Mouse (Mus musculus): ENCODE results near the gene Aamp. TPM values are rescaled to one million over a fixed set of nuclear protein-coding genes. Genes with fewer than 3 reads are reported as not detected.

Aamp gene
- polyA plus RNA-seq, 1 experiment, result 85.7 TPM

DNA sequence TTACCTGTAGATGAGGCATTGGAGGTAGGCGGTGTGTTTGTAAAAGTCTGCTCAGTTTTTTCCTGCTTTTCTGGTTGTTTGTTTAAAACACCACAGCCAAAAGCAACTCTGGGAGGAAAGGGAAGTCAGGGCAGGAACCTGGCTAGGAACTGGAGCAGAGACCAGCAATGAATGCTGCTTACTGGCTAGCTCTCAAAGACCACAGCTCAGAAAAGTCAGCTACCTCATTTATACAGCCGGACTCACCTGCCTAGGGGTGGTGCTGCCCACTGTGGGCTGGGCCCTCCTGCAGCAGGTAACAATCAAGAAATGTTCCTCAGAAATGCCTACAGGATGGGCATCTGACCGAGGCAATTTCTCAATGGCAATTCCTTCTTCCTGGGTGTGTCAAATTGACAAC lies 30.3 kb upstream of the Aamp start:
- no peak overlapping the region for H3K27ac ChIP-seq (ENCODE audit: insufficient read depth, low read length)
- no peak for TF ChIP-seq CTCF (IDR thresholded peaks at IDR 0.05; ENCODE audit: borderline replicate concordance, insufficient read depth, low read length)
- TF ChIP-seq POLR2A (IDR thresholded peaks at IDR 0.05; ENCODE audit: low read depth, low read length), result no peak
- no peak overlapping the region for H3K4me3 ChIP-seq (ENCODE audit: insufficient read depth, low read length)
- no peaks in the 10 kb centered on the region for H3K4me1 ChIP-seq (ENCODE audit: control insufficient read depth, insufficient read depth, low read length)

DNA sequence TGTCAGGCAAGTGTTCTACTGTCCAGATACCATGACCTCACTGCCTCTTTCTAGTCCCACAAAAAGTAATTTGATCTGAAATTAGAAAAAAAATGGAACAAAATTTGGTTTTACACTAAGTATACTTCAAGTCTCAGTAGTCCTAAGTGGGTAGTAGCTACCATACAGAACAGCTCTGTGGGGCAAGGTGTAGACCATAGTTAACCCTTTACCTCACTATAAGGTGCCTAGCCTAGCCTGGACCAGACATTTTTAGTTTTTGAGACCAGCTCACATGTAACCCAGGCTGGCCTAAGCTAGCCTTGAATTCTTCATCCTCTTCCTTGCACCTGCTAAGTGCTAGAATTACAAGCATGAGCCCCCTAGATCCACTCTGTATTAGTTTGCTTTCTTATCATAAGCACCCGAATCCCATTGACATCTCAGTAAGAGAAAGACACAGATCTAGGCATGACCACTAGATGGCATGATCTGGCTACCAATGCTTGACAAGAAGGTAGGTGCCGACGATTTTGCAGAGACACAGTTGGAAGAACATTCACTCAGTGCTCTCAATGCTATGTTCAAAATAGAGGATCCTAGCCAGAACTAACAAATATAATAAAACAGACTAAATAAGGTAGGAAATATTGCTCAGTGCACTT lies 28.6 kb upstream of the Aamp start:
- Histone ChIP-seq H3K4me1 (ENCODE audit: control insufficient read depth, insufficient read depth, low read length) (no peaks in the 10 kb centered on the region), H3K4me3 (ENCODE audit: insufficient read depth, low read length) (no peak overlapping the region), H3K27ac (ENCODE audit: insufficient read depth, low read length) (no peak overlapping the region)
- TF ChIP-seq CTCF (IDR thresholded peaks at IDR 0.05; ENCODE audit: borderline replicate concordance, insufficient read depth, low read length) (peak; percentile 37; the same call in 1 of the 2 replicates), POLR2A (IDR thresholded peaks at IDR 0.05; ENCODE audit: low read depth, low read length) (no peak)

DNA sequence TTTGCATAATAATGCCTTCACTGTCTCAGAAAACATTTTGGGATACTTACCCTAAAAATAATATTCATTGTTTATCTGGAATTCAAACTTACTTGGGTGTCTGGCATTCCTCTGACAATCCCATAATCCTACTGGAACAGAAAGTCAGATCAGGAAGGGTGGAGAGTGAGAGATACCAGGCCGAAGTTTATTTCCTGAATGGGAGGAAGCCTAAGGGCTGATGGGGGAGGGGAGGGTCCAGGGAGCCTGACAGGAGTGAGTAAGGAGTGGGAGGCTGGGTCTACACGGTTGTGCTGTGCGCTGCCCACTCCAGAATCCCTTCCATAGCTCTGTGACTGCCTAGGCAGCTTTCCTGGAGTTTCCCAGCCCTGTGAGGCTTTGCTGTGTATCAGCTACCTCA lies 25.2 kb upstream of the Aamp start:
- Histone ChIP-seq H3K4me1 (ENCODE audit: control insufficient read depth, insufficient read depth, low read length) (peaks cover 3% of the 10 kb centered on the region; the same call in 1 of the 2 replicates), H3K27ac (ENCODE audit: insufficient read depth, low read length) (no peak overlapping the region)

DNA sequence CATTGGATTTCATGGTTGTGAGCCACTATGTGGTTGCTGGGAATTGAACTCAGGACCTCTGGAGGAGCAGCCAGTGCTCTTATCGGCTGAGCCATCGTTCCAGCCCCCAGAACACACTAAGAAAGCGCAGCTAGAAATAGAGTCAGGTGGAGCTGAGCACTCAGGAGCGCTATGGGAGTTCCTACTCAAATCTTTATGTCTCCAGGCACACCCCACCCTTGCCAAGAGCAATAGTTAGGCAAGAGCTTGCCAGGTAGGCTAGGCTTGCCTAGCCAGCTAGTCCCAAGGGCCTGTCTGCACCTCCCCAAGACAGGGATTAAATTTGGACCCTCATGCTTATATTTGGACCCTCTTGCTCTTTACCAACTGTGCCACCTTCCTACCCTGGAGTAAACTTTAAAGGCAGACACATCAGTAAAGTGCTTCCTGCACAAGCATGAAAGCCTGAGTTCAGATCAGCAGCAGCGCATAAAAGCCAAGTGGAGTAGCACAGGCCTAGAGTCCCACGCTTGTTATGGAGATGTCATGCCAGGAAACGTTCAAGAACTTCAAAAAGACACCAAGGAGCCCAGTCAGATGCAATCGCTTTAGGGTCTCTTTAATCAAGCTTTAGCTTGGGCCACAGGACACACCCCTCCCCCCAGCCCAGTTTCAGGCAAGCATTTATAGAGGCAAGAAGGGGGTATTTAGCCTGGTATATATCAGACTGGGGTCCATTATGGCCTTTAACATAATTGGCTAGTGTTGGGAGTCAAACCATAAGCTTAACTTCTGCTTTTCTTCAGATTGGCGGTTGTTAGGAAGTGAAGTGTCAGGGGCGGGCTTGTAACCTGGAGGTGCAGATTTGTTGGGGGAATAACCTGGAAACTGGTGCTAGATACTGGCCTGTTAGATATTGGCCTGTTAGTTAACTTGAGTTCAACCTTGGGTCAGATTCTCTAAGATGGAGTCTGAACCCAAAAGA lies 23.7 kb upstream of the Aamp start:
- Histone ChIP-seq H3K27ac (ENCODE audit: insufficient read depth, low read length) (no peak overlapping the region), H3K4me3 (ENCODE audit: insufficient read depth, low read length) (no peak overlapping the region), H3K4me1 (ENCODE audit: control insufficient read depth, insufficient read depth, low read length) (peaks cover 3% of the 10 kb centered on the region; the same call in 1 of the 2 replicates)
- TF ChIP-seq CTCF (IDR thresholded peaks at IDR 0.05; ENCODE audit: borderline replicate concordance, insufficient read depth, low read length) (no peak), POLR2A (IDR thresholded peaks at IDR 0.05; ENCODE audit: low read depth, low read length) (no peak)

More for the DNA sequence above, 25.2 kb upstream of the Aamp start:
- no peak overlapping the region for H3K4me3 ChIP-seq (ENCODE audit: insufficient read depth, low read length)
- TF ChIP-seq POLR2A (IDR thresholded peaks at IDR 0.05; ENCODE audit: low read depth, low read length) (no peak), CTCF (IDR thresholded peaks at IDR 0.05; ENCODE audit: borderline replicate concordance, insufficient read depth, low read length) (no peak)

DNA sequence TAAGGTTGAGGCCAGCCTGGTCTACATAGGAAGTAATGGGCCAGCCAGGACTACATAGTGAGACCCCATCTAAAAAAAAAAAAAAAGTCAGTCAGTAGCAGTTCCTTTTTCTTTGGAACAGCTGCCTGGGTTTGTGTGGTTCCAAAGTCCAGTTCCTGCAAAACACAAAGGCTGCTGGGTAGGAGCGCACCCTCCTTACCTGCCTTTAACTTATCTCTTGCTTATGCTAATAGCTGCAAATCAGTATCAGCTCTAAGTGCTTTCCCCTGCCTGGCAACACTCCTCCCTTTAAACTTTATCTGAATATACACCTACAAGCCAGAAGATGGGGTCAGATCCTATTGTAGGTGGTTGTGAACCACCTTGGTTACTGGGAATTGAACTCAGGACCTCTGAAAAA lies 22.6 kb upstream of the Aamp start:
- H3K4me3 ChIP-seq (ENCODE audit: insufficient read depth, low read length), result no peak overlapping the region
- H3K4me1 ChIP-seq (ENCODE audit: control insufficient read depth, insufficient read depth, low read length), result peaks cover 5% of the 10 kb centered on the region; the same call in 1 of the 2 replicates
- H3K27ac ChIP-seq (ENCODE audit: insufficient read depth, low read length), result no peak overlapping the region
- TF ChIP-seq CTCF (IDR thresholded peaks at IDR 0.05; ENCODE audit: borderline replicate concordance, insufficient read depth, low read length) (no peak), POLR2A (IDR thresholded peaks at IDR 0.05; ENCODE audit: low read depth, low read length) (no peak)

DNA sequence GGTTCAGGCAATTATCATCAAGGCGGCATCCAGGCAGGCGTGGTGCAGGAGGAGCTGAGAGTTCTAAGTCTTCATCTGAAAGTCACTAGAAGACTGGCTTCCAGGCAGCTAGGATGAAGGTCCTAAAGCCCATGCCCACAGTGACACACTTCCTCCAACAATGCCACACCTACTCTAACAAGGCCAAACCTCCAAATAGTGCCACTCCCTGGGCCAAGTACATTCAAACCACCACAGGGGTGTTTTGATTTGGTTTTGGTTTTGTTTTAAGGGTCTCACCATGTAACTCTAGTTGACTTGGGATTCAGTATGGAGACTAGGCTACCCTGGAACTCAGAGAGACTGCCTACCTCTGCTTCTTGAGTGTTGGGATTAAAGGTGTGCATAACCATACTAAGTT lies 21.0 kb upstream of the Aamp start, which contains the start of gene Tmbim1:
Gene Tmbim1 (minus strand): TSS at position 101 of the 400 bp plus-strand sequence.
- Histone ChIP-seq H3K4me1 (ENCODE audit: control insufficient read depth, insufficient read depth, low read length) (peaks cover 14% of the 10 kb centered on the region), H3K27ac (ENCODE audit: insufficient read depth, low read length) (peak within 1 kb of the TSS; percentile 88), H3K4me3 (ENCODE audit: insufficient read depth, low read length) (peak within 1 kb of the TSS; percentile 87)
- TF ChIP-seq CTCF (IDR thresholded peaks at IDR 0.05; ENCODE audit: borderline replicate concordance, insufficient read depth, low read length) (no peak), POLR2A (IDR thresholded peaks at IDR 0.05; ENCODE audit: low read depth, low read length) (no peak)

DNA sequence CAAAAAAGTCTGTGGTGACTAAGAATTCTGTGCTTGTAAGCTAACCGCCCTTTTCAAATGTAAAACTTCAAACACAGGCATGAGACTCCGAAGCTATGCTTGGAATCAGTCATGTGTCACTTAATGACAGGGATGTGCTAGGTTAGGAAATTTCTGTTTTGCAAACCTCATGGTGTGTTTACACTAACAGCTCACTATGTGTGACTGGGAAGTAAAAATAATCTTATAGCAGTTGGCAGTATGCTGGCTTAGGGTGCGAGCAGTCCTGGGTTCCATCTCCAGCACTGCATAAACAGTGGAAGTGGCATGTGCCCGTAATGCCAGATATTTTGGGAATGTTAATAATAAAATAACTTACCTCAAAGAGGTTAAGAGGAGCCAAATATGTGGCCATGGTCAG lies 20.4 kb upstream of the Aamp start:
- TF ChIP-seq POLR2A (IDR thresholded peaks at IDR 0.05; ENCODE audit: low read depth, low read length) (no peak), CTCF (IDR thresholded peaks at IDR 0.05; ENCODE audit: borderline replicate concordance, insufficient read depth, low read length) (no peak)

DNA sequence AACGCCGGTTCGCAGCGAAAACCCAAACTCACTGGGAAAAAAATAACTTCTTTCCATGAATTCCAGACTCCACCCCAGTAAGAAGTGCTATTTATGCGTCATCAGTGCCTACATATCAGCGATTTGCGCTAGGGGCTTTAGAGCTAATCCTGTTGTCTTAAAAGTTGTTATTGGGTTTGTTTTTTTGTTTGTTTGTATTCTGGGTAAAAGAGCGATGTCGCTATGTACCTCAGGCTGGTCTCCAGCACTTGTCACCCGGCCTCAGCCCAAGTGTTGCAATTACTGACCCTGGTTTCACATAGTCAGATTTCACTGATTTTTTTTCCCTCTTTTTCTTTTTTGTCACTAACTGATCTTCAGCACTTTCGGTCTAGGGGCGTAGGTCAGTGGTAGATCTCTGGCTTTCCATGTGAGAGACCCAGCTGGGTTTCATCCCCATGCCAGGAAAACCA lies 19.8 kb upstream of the Aamp start:
- TF ChIP-seq POLR2A (IDR thresholded peaks at IDR 0.05; ENCODE audit: low read depth, low read length) (0 out of 2 replicates have a peak, but pooled peaks have one; percentile 18), CTCF (IDR thresholded peaks at IDR 0.05; ENCODE audit: borderline replicate concordance, insufficient read depth, low read length) (no peak)
- Histone ChIP-seq H3K4me3 (ENCODE audit: insufficient read depth, low read length) (peak overlapping the region; percentile 87), H3K4me1 (ENCODE audit: control insufficient read depth, insufficient read depth, low read length) (peaks cover 15% of the 10 kb centered on the region), H3K27ac (ENCODE audit: insufficient read depth, low read length) (peak overlapping the region; percentile 88)

More for the DNA sequence above, 20.4 kb upstream of the Aamp start:
- Histone ChIP-seq H3K4me1 (ENCODE audit: control insufficient read depth, insufficient read depth, low read length) (peaks cover 14% of the 10 kb centered on the region), H3K27ac (ENCODE audit: insufficient read depth, low read length) (peak overlapping the region; percentile 25; the same call in 1 of the 2 replicates), H3K4me3 (ENCODE audit: insufficient read depth, low read length) (no peak overlapping the region)

DNA sequence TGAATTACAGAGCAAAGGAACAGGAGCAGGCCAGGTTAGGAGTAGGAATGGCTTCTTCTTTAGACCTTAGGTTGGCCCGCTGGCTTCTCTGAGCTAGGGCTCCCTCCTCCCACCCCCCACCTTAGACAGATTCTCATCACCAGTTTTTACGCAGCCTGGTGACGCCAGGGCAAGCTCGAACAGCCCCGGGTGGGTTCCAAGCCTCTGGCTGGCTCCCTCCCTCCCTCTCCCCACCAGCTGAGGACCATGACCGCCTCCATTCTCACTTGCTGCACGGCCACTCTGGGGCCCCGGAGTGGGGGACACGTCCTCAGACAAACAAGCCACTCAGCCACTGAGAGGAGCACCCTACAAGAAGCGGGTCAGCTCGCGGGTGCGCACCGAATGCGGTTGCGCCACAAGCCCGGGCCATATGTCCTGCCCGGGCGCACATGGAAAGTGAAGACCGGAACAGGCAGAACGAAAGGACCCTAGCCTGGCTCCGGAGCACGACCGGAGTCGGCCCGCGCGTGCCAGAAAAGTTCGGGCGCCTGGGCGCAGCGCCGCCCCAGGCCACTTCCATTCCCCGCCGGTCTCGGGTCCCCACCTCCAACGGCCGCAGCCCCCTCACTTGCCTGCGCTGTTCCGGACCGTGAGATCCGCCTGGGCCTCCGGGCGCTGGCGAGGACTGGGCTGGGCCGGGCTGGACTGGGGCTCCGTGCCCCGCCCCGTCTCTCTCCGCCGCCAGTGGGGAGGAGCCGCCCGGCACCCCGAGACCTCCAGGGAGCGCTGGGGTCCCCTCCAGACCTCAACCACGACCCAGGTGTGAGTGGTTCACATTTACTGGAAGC lies 19.2 kb upstream of the Aamp start:
- peak; percentile 89 for TF ChIP-seq POLR2A (IDR thresholded peaks at IDR 0.05; ENCODE audit: low read depth, low read length)
- TF ChIP-seq CTCF (IDR thresholded peaks at IDR 0.05; ENCODE audit: borderline replicate concordance, insufficient read depth, low read length), result no peak
- peak overlapping the region; percentile 87 for H3K4me3 ChIP-seq (ENCODE audit: insufficient read depth, low read length)
- peak overlapping the region; percentile 88 for H3K27ac ChIP-seq (ENCODE audit: insufficient read depth, low read length)
- H3K4me1 ChIP-seq (ENCODE audit: control insufficient read depth, insufficient read depth, low read length), result peaks cover 19% of the 10 kb centered on the region

Measured in embryonic fibroblast, embryonic 13.5 days (primary cell).